Mouse (Mus musculus) forebrain, postnatal 0 days (tissue): ENCODE data around the gene Fmnl3. TPM values are rescaled to one million over a fixed set of nuclear protein-coding genes. Genes with fewer than 3 reads are reported as not detected.

Experiments
- ATAC-seq: fragments of 200-750 bp; cut with Nextera tagmentation; 2 replicates; pipeline ENCODE4 v1.8.0; 2017; ENCODE audit warnings: mild to moderate bottlenecking, moderate library complexity
- DNase-seq: peaks from one replicate; pipeline ENCODE4 v3.0.0-alpha.2; 2015
- H3K27ac ChIP-seq: fragments of 300-500 bp; sonication (generic); 2 replicates; pipeline ENCODE4 v1.5.1; 2014; ENCODE audit warnings: low read depth, mild to moderate bottlenecking, antibody characterized with exemption, low read length, moderate library complexity, mixed read lengths
- H3K27me3 ChIP-seq: fragments of 300-500 bp; sonication (generic); 2 replicates; pipeline ENCODE4 v1.6.1; 2014; ENCODE audit warnings: mild to moderate bottlenecking, low read length, mixed read lengths; ENCODE audit not compliant: insufficient read depth
- H3K36me3 ChIP-seq: fragments of 300-500 bp; sonication (generic); 2 replicates; pipeline ENCODE4 v1.6.1; 2014; ENCODE audit warnings: mild to moderate bottlenecking, moderate library complexity; ENCODE audit not compliant: insufficient read depth
- H3K4me1 ChIP-seq: fragments of 300-500 bp; sonication (generic); 2 replicates; pipeline ENCODE4 v1.6.1; 2014; ENCODE audit warnings: antibody characterized with exemption; ENCODE audit not compliant: insufficient read depth
- H3K4me2 ChIP-seq: fragments of 300-500 bp; sonication (generic); 2 replicates; pipeline ENCODE4 v1.6.1; 2014; ENCODE audit warnings: low read depth, mild to moderate bottlenecking, moderate library complexity
- H3K4me3 ChIP-seq: fragments of 300-500 bp; sonication (generic); 2 replicates; pipeline ENCODE4 v1.5.1; 2014; ENCODE audit warnings: low read depth, low read length, mixed read lengths
- H3K9ac ChIP-seq: fragments of 300-500 bp; sonication (generic); 2 replicates; pipeline ENCODE4 v1.6.1; 2014; ENCODE audit warnings: mild to moderate bottlenecking
- H3K9me3 ChIP-seq: fragments of 300-500 bp; sonication (generic); 2 replicates; pipeline ENCODE4 v1.6.1; 2016; ENCODE audit warnings: low read length
- CTCF ChIP-seq: sonication (generic); IDR thresholded peaks from 2 replicates; pipeline ENCODE4 v1.5.1; 2016; ENCODE audit warnings: antibody characterized with exemption, control low read depth, low read depth
- WGBS: fragments of 180-500 bp; shearing (Covaris S2); extraction: QIAGEN DNeasy Blood & Tissue Kit; methylation state at CpG from one replicate; pipeline ENCODE4 v1.1.7; 2014; 5-methylcytosine and 5-hydroxymethylcytosine counted together
- polyA plus RNA-seq: library from polyadenylated mRNA; unstranded; fragments of >200 nt; fragmentation: Nextera tagmentation; extraction: Ambion mirVana; gene quantifications from 2 replicates; pipeline ENCODE4 v1.2.1, GENCODE M21; 2015
- total RNA-seq: library from RNA; depleted of rRNA; stranded (reverse); fragments of >200 nt; gene quantifications from 2 replicates; pipeline ENCODE4 v1.2.3, GENCODE M21; 2014

The Fmnl3 gene
- total and polyA plus RNA-seq, 2 experiments from 2014 or later, result 8.6 to 14.2 TPM

- TF ChIP-seq CTCF, result no peak
- H3K27ac ChIP-seq, result no peak overlapping the region
- no peaks in the 10 kb centered on the region for H3K27me3 ChIP-seq
- no peak for DNase-seq
- no peak overlapping the region for H3K9ac ChIP-seq
- no peaks in the 10 kb centered on the region for H3K9me3 ChIP-seq
- no peak overlapping the region for H3K4me2 ChIP-seq
- no peak overlapping the region for H3K4me3 ChIP-seq
- H3K36me3 ChIP-seq, result peaks cover 46% of the 10 kb centered on the region
- no peak for ATAC-seq
- 94% methylated on average over 6 of the region's 6 CpGs for WGBS
- no peaks in the 10 kb centered on the region for H3K4me1 ChIP-seq
Observed at GRCm38 (mm10) chr15:99325598-99325997, 44.7 kb downstream of the Fmnl3 start.

GRCm38 (mm10) chr15:99324151-99324550 is 46.1 kb downstream of the Fmnl3 start:
- ATAC-seq (no peak), DNase-seq (no peak)
- Histone ChIP-seq H3K4me3 (no peak overlapping the region), H3K9me3 (no peaks in the 10 kb centered on the region), H3K9ac (no peak overlapping the region), H3K27me3 (no peaks in the 10 kb centered on the region), H3K4me1 (no peaks in the 10 kb centered on the region), H3K36me3 (peaks cover 60% of the 10 kb centered on the region), H3K4me2 (no peak overlapping the region), H3K27ac (no peak overlapping the region)
- 84% methylated on average over 9 of the region's 9 CpGs for WGBS
- no peak for TF ChIP-seq CTCF

GRCm38 (mm10) chr15:99320978-99321377 is 49.3 kb downstream of the Fmnl3 start:
- WGBS, result 86% methylated on average over 9 of the region's 9 CpGs
- H3K9ac ChIP-seq, result no peak overlapping the region
- peaks cover 75% of the 10 kb centered on the region for H3K36me3 ChIP-seq
- no peak for ATAC-seq
- no peak overlapping the region for H3K4me3 ChIP-seq
- no peaks in the 10 kb centered on the region for H3K4me1 ChIP-seq
- no peak for DNase-seq
- no peak for TF ChIP-seq CTCF
- no peaks in the 10 kb centered on the region for H3K27me3 ChIP-seq
- H3K27ac ChIP-seq, result no peak overlapping the region
- no peak overlapping the region for H3K4me2 ChIP-seq
- H3K9me3 ChIP-seq, result no peaks in the 10 kb centered on the region

GRCm38 (mm10) chr15:99320168-99320674 is 50.1 kb downstream of the Fmnl3 start:
- Histone ChIP-seq H3K27me3 (no peaks in the 10 kb centered on the region), H3K9me3 (no peaks in the 10 kb centered on the region), H3K4me1 (no peaks in the 10 kb centered on the region), H3K27ac (no peak overlapping the region), H3K4me2 (no peak overlapping the region), H3K36me3 (peaks cover 83% of the 10 kb centered on the region), H3K4me3 (no peak overlapping the region), H3K9ac (no peak overlapping the region)
- TF ChIP-seq CTCF, result no peak
- ATAC-seq, result no peak
- WGBS, result 77% methylated on average over 10 of the region's 10 CpGs
- no peak for DNase-seq

- Histone ChIP-seq H3K36me3 (peaks cover 87% of the 10 kb centered on the region), H3K4me2 (no peak overlapping the region), H3K9ac (no peak overlapping the region), H3K4me1 (no peaks in the 10 kb centered on the region), H3K27ac (no peak overlapping the region), H3K9me3 (no peaks in the 10 kb centered on the region), H3K4me3 (no peak overlapping the region), H3K27me3 (no peaks in the 10 kb centered on the region)
- TF ChIP-seq CTCF, result no peak
- WGBS, result 70% methylated on average over 3 of the region's 3 CpGs
- DNase-seq, result no peak
- no peak for ATAC-seq
Observed at GRCm38 (mm10) chr15:99319411-99319871, 50.8 kb downstream of the Fmnl3 start.

GRCm38 (mm10) chr15:99318861-99319410 is 51.3 kb downstream of the Fmnl3 start:
- DNase-seq (no peak), ATAC-seq (no peak)
- Histone ChIP-seq H3K4me1 (no peaks in the 10 kb centered on the region), H3K4me3 (no peak overlapping the region), H3K9ac (no peak overlapping the region), H3K27me3 (no peaks in the 10 kb centered on the region), H3K9me3 (no peaks in the 10 kb centered on the region), H3K27ac (no peak overlapping the region), H3K4me2 (no peak overlapping the region), H3K36me3 (peaks cover 83% of the 10 kb centered on the region)
- WGBS, result 88% methylated on average over 14 of the region's 14 CpGs
- no peak for TF ChIP-seq CTCF

- peaks cover 85% of the 10 kb centered on the region for H3K36me3 ChIP-seq
Observed at GRCm38 (mm10) chr15:99318071-99318470, 52.2 kb downstream of the Fmnl3 start.

More at GRCm38 (mm10) chr15:99318071-99318470, 52.2 kb downstream of the Fmnl3 start:
- Histone ChIP-seq H3K4me1 (no peaks in the 10 kb centered on the region), H3K9me3 (no peaks in the 10 kb centered on the region), H3K4me3 (no peak overlapping the region), H3K27me3 (no peaks in the 10 kb centered on the region), H3K4me2 (no peak overlapping the region), H3K9ac (no peak overlapping the region), H3K27ac (no peak overlapping the region; the same call in 1 of the 2 replicates)
- TF ChIP-seq CTCF, result no peak
- DNase-seq (no peak), ATAC-seq (no peak)
- WGBS, result 91% methylated on average over 6 of the region's 6 CpGs
